Mouse (Mus musculus) C2C12 (cell line): Measurements from ENCODE around the gene Mum1. TPM values are rescaled to one million over a fixed set of nuclear protein-coding genes. Genes with fewer than 3 reads are reported as not detected.

Experiments
- H3K27me3 ChIP-seq: one replicate; pipeline ENCODE4 v1.6.1; 2011; ENCODE audit not compliant: control insufficient read depth, insufficient read depth, insufficient read length
- H3K36me3 ChIP-seq: one replicate; pipeline ENCODE4 v1.6.1; 2011; ENCODE audit not compliant: control insufficient read depth, insufficient read depth
- H3K4me3 ChIP-seq: one replicate; pipeline ENCODE4 v1.5.1; 2011; ENCODE audit warnings: mild to moderate bottlenecking, control low read depth; ENCODE audit not compliant: poor library complexity, insufficient read depth, severe bottlenecking
- H3K79me2 ChIP-seq: one replicate; pipeline ENCODE4 v1.6.1; 2011; ENCODE audit not compliant: control insufficient read depth, insufficient read depth
- H3K79me3 ChIP-seq: one replicate; pipeline ENCODE4 v1.6.1; 2011; ENCODE audit warnings: low read depth, control low read depth
- H3ac ChIP-seq: one replicate; pipeline ENCODE3; 2011; ENCODE audit warnings: low read depth; ENCODE audit not compliant: control insufficient read depth, insufficient read length
- CEBPB ChIP-seq: IDR thresholded peaks from one replicate; pipeline ENCODE4 v1.6.1; 2011; ENCODE audit warnings: low read depth, mild to moderate bottlenecking, control low read depth, moderate library complexity
- CTCF ChIP-seq: IDR thresholded peaks from one replicate; pipeline ENCODE4 v1.5.1; 2011; ENCODE audit not compliant: control insufficient read depth, insufficient read depth, insufficient read length
- FOSL1 ChIP-seq: IDR thresholded peaks from one replicate; pipeline ENCODE4 v1.8.0; 2011; ENCODE audit warnings: mild to moderate bottlenecking, low read length; ENCODE audit not compliant: poor library complexity, insufficient read depth, severe bottlenecking
- MAX ChIP-seq: IDR thresholded peaks from one replicate; pipeline ENCODE4 v1.6.1; 2011; ENCODE audit warnings: mild to moderate bottlenecking, control low read depth
- MYOD1 ChIP-seq: IDR thresholded peaks from one replicate; pipeline ENCODE4 v1.6.1; 2011; ENCODE audit warnings: low read depth; ENCODE audit not compliant: control insufficient read depth, insufficient read length
- MYOG ChIP-seq: IDR thresholded peaks from one replicate; pipeline ENCODE4 v1.6.1; 2011; ENCODE audit not compliant: control insufficient read depth, insufficient read length; ENCODE audit errors: extremely low read depth
- USF1 ChIP-seq: IDR thresholded peaks from one replicate; pipeline ENCODE4 v1.6.1; 2011; ENCODE audit warnings: low read depth, mild to moderate bottlenecking, control low read depth, moderate library complexity
- polyA plus RNA-seq: library from polyadenylated mRNA; unstranded; fragments of >200 nt; fragmentation: generic; extraction: Trizol; gene quantifications from one replicate; pipeline ENCODE4 v1.2.1, GENCODE M21; 2012; ENCODE audit warnings: missing spikeins

The Mum1 gene
- polyA plus RNA-seq, 1 experiment = 57.7 TPM

DNA sequence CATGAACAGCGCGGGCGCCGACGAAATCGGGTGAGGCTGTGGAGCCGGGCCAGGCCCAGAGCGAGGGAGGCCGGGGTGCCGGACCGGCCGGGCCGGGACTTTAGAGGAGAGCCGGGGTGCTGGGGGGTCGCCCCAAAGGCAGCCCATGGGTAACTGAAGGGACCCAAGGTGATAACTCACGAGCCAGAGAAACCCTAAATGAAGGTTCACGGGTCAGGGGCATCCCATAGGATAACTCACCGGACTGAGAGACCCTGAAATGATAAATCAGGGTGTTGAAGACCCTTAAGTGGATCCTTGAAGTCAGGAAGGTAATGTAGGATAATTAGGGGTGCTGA is 38.9 kb downstream of the Mum1 start:
- Histone ChIP-seq H3K4me3 (peak overlapping the region; percentile 93), H3K79me3 (peaks cover 56% of the 10 kb centered on the region), H3ac (peak overlapping the region; percentile 80), H3K36me3 (peaks cover 38% of the 10 kb centered on the region), H3K27me3 (no peaks in the 10 kb centered on the region), H3K79me2 (peaks cover 72% of the 10 kb centered on the region)
- no peak for TF ChIP-seq USF1
- TF ChIP-seq FOSL1 = no peak
- no peak for TF ChIP-seq MYOD1
- TF ChIP-seq CEBPB = no peak
- no peak for TF ChIP-seq MYOG
- no peak for TF ChIP-seq CTCF
- no peak for TF ChIP-seq MAX

DNA sequence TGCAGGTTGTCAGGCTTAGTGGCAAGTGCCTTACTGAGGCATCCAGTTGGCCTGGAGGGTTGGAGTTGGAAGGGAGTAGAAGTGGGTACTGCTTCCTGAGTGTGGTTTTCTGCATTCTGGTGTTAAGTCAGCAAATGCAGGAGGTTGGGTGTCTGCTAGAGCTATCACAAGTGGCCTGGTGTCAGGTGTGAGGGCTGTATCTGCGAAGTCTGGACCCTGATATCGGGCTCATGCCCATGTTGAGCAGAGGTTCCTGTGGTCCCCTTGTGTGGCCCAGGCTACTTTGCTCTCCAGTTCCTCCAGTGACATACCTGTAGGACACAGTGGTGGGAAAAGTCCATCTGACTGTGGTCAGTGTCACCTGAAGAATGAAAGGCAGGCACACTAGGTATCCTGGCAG is 43.9 kb downstream of the Mum1 start:
- Histone ChIP-seq H3K36me3 (peaks cover 66% of the 10 kb centered on the region), H3K4me3 (no peak overlapping the region)
- TF ChIP-seq FOSL1 = no peak
- no peak for TF ChIP-seq MAX
- no peak for TF ChIP-seq CTCF
- no peak for TF ChIP-seq CEBPB
- no peak for TF ChIP-seq MYOG
- no peak for TF ChIP-seq USF1
- TF ChIP-seq MYOD1 = no peak

DNA sequence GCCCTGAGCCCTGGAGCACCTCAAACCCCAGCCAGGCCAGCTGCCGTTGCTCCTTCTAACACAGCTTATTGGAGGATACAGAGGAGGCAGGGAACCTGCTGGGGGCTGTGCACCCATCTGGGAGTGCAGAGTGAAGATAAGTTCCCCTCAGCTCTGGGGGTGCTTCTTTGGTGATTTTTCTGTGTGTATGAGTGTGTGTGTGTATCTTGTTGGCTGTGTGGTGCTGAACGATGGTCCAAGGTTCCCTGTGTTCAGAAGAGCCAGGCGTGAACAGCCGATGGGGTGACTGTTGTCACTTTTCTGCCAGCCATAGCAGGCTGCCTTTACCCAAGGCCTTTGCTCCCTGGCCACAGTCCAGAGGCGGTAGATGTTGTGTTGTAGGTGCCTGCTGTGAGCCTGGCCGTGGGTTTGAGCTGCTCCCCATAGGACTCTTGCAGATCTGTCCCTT is 44.5 kb downstream of the Mum1 start:
- H3K79me2 ChIP-seq = peaks cover 99% of the 10 kb centered on the region
- no peaks in the 10 kb centered on the region for H3K27me3 ChIP-seq
- TF ChIP-seq MYOG (no peak), CEBPB (no peak), MYOD1 (no peak), CTCF (no peak), FOSL1 (no peak), USF1 (no peak), MAX (no peak)
- H3K79me3 ChIP-seq = peaks cover 87% of the 10 kb centered on the region
- no peak overlapping the region for H3ac ChIP-seq
- no peak overlapping the region for H3K4me3 ChIP-seq
- peaks cover 71% of the 10 kb centered on the region for H3K36me3 ChIP-seq

More for the DNA sequence above, 43.9 kb downstream of the Mum1 start:
- Histone ChIP-seq H3ac (no peak overlapping the region), H3K79me2 (peaks cover 100% of the 10 kb centered on the region), H3K79me3 (peaks cover 93% of the 10 kb centered on the region), H3K27me3 (no peaks in the 10 kb centered on the region)

DNA sequence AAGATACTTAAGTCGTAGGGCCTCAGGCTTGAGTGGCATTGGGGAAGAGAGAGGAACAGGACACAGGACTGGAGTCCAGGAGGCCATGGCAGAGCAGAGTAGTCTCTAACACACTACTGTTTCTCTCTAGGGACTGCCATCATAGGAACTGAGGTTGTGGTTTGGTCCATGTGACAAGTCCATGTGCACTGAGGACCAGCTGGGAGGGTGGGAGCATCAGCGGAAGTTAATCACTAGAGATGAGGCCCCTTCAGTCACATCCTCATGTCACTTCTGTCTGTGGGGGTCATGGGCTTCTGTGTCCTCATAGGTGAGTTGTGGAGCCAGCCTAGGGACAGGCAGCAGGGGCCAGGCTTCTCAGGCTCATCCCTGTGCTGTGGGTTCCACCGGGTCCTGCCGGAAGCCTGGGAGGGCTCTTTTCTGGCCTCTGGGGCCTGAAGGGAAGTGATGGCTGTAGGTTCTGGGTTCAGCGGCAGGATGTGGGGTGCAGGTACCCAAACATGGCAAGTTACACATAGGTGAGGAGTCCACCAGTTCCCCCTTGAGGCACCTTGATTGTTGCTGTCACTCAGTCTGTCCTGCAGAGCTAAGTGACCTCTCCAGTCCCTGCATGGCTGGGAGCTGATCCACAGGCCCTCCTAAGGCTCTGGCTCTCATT is 45.1 kb downstream of the Mum1 start:
- no peak for TF ChIP-seq USF1
- no peak for TF ChIP-seq MYOD1
- TF ChIP-seq CTCF = no peak
- no peak for TF ChIP-seq MAX
- TF ChIP-seq FOSL1 = no peak
- TF ChIP-seq CEBPB = no peak
- TF ChIP-seq MYOG = no peak
- H3K27me3 ChIP-seq = no peaks in the 10 kb centered on the region
- peaks cover 76% of the 10 kb centered on the region for H3K36me3 ChIP-seq
- peaks cover 81% of the 10 kb centered on the region for H3K79me3 ChIP-seq
- no peak overlapping the region for H3K4me3 ChIP-seq
- no peak overlapping the region for H3ac ChIP-seq
- peaks cover 93% of the 10 kb centered on the region for H3K79me2 ChIP-seq

DNA sequence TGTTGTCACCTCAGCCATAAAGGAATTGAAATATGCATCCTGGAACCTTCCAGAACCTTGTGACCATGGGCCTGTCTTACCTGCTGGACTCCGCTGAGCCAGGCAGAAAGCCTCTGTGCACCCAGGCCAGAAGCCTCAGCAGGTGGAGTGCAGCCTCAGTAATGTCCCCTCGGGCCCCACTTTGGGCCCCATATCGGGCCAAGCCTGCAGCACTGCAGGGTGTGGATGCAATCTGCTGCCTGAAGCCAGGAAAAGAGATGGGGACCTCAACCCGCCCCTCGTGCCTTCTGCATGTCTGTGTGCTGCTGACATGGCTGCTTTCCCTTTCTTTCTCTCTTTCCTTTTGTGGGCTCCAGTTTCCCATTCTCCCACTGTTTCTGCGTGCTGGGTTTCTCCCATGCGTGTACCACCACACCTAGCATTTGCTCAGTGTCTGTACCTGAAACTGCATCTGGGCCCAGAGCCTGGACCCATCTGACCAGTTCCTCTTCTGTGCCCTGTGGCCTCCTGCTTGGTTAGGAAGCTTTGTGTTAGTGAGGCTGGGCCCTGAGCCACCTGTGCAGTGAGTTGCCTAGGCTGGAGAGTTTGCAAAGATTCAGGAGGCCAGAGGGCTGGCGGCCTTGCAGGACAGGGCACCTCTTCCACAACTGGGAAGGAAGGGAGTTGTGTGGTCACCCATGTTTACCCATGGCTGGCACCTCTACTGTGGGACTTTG is 45.8 kb downstream of the Mum1 start:
- Histone ChIP-seq H3ac (no peak overlapping the region), H3K79me2 (peaks cover 86% of the 10 kb centered on the region), H3K79me3 (peaks cover 74% of the 10 kb centered on the region), H3K4me3 (no peak overlapping the region), H3K27me3 (no peaks in the 10 kb centered on the region), H3K36me3 (peaks cover 75% of the 10 kb centered on the region)
- TF ChIP-seq MAX (no peak), USF1 (no peak), CEBPB (no peak), CTCF (no peak), FOSL1 (no peak), MYOD1 (no peak), MYOG (no peak)
